ENCODE assay signal across 8 mouse cellular contexts in genomic region chr15:50261245-50261872, GRCm38 (mm10).
A peak's percentile ranks its signal among the peaks of the same experiment; 100 is the strongest.
DNase-seq lines count a peak whose midpoint lies in the region; ATAC-seq and TF ChIP-seq lines count a peak whose summit lies in the region.
"Had no signal": no experiment of that assay in that cellular context is flagged by ENCODE, and none has a peak within 500 bp of the region (broad histone marks: within the 10 kb centered on the region; RNA-seq: fewer than 3 reads in every experiment).

No protein-coding gene starts in this region.

- no peaks in the 10 kb centered on the region for H3K4me1 ChIP-seq in E14TG2a.4 (replicated peaks; ENCODE audit: low read depth, low read length)
- H3K4me1 ChIP-seq in lung, embryonic 16.5 days (replicated peaks; ENCODE audit: control insufficient read depth, insufficient read depth, low read length) = no peaks in the 10 kb centered on the region
- H3K4me1 ChIP-seq: liver, embryonic 15.5 days had no signal

- 51% methylated on average over 8 of the region's 8 CpGs for WGBS in lung, embryonic 16.5 days

- no peak overlapping the region for H3K4me2 ChIP-seq in lung, embryonic 16.5 days (ENCODE audit: low read depth, low read length)
- H3K4me2 ChIP-seq: liver, embryonic 15.5 days had no signal

- no peaks in the 10 kb centered on the region for H3K27me3 ChIP-seq in E14TG2a.4 (ENCODE audit: insufficient read depth, low read length)
- H3K27me3 ChIP-seq in lung, embryonic 16.5 days (ENCODE audit: control insufficient read depth, insufficient read depth, low read depth, low read length) = no peaks in the 10 kb centered on the region
- H3K27me3 ChIP-seq: liver, embryonic 15.5 days had no signal

- no peaks in the 10 kb centered on the region for H3K36me3 ChIP-seq in E14TG2a.4 (ENCODE audit: insufficient read depth, low read length)
- no peaks in the 10 kb centered on the region for H3K36me3 ChIP-seq in lung, embryonic 16.5 days (ENCODE audit: control insufficient read depth, insufficient read depth, low read length)
- H3K36me3 ChIP-seq: liver, embryonic 15.5 days had no signal

- peak; percentile 87 for TF ChIP-seq CTCF in E14TG2a.4 (conservative IDR thresholded peaks at IDR 0.05; ENCODE audit: low read length)
- TF ChIP-seq CTCF in layer of hippocampus, adult 2 months (conservative IDR thresholded peaks at IDR 0.05) = peak; percentile 94

- peak; percentile 91 for DNase-seq in adipocyte (ENCODE audit: low spot score)
- peak; percentile 86 for DNase-seq in embryo, embryonic 10 days (ENCODE audit: low spot score)
- peak; percentile 74 to 77 for DNase-seq in layer of hippocampus, adult 2 months (ENCODE audit: low spot score in 2 of 2)
- DNase-seq in right cerebral cortex, adult 18-20 months = peak; percentile 71

- no peaks in the 10 kb centered on the region for H3K9me3 ChIP-seq in E14TG2a.4 (ENCODE audit: low read length)
- no peaks in the 10 kb centered on the region for H3K9me3 ChIP-seq in lung, embryonic 16.5 days (ENCODE audit: control insufficient read depth, low read length)
- H3K9me3 ChIP-seq: liver, embryonic 15.5 days had no signal

- peak; percentile 84 for ATAC-seq in granulocyte monocyte progenitor cell, adult 5-6 weeks (replicated peaks; ENCODE audit: poor library complexity, severe bottlenecking)
- ATAC-seq in lung, embryonic 16.5 days (ENCODE audit: low read depth) = peak; percentile 54

- H3K4me3 ChIP-seq in E14TG2a.4 (replicated peaks; ENCODE audit: low read length) = no peak overlapping the region
- H3K4me3 ChIP-seq in layer of hippocampus, adult 2 months = no peak overlapping the region; the same call in 1 of the 2 replicates
- H3K4me3 ChIP-seq in lung, embryonic 16.5 days (ENCODE audit: low read length) = no peak overlapping the region
- H3K4me3 ChIP-seq: liver, embryonic 15.5 days had no signal

- H3K9ac ChIP-seq in lung, embryonic 16.5 days (ENCODE audit: low read length) = no peak overlapping the region
- H3K9ac ChIP-seq: liver, embryonic 15.5 days had no signal

- no peak overlapping the region for H3K27ac ChIP-seq in layer of hippocampus, adult 2 months
- H3K27ac ChIP-seq in lung, embryonic 16.5 days (ENCODE audit: low read length) = no peak overlapping the region
- H3K27ac ChIP-seq: liver, embryonic 15.5 days had no signal
